Mouse (Mus musculus): ENCODE data around the gene Slc22a3.
A peak's percentile ranks its signal among the peaks of the same experiment; 100 is the strongest.

Gene Slc22a3

DNA sequence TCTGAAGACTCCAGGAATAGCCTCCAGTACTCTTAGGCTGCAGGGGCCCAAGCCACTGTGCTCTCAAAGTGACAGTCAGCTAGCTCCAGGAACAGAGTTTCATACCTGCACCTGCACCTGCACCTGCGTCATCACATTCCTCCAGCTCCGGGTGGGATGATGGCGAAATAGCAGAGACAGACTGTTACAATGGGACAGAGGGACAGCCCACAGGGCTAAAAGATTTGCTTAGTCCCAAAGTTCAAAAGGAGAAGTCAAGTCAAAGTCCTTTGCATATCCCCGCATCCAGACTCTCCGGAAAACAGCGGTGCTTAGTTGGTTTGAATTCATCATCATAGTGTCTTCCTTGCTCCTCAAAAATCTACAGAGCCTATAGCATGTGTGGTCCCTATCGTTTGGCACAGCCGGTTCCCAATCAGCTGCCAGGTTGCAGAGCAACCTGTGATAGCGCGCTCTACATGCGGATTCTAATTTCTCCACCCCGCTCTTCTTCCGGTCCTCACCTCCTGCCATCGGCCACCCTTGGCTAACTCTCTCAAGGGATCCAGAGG is at the start of gene Slc22a3:
Gene Slc22a3 (minus strand): TSS at position 51 of the 551 bp plus-strand sequence.
- no peak for DNase-seq (ENCODE audit: low read depth, low spot score)

DNA sequence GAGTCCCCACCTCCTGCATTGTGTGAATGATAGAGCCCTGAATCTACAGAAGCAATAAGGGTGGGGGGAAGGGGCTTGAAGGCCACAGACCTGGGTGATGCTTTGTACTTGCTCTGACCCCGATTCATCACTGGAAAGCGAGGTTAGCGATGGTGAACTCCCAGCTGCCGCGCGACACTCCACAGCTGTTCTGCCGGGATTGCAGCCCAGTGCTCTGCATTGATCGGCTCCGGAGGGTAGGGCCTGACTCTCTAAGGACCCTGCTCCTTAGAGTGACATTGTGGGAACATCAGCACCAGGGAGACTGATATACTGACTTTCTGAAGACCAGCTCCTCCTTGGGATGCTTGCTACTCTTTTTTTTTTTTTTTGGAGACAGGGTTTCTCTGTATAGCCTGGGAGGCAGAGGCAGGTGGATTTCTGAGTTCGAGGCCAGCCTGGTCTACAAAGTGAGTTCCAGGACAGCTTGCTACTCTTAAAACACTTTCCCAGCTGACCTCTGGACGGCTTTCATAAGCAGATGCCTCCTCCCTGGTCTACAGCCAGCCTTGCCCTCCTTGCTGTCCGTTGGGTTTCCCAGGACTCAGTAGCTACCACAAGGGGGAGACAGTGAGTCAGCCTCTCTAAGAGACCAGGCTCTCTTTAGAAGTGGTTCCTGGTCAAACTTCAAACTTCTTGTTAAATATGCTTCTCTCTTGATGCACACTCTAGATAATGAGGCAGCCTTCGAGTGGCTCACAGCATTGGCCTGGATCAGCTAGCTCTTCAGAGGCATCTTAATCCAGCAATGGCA is 27.0 kb upstream of the Slc22a3 start:
- peak; percentile 55 for DNase-seq (ENCODE audit: low read depth, low spot score)

DNA sequence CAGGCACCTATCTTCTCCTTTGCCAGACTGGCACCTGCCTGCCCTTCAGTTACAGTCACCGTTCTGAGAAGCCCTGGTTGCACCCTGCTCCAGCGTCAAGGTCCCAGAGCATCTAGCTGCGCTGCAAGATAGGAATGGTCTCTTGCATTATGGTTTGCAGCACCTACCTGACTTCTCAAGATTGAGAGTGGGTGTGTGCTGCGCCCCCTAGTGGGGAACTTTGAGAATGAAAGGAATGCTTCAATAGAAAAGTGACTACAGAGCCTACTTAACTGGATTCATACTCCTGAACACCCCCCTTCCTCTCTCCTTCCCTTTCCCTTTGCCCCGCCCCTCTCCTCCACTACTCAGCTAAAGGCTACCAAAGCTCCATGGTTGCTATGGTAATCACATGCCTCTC is 24.6 kb upstream of the Slc22a3 start:
- DNase-seq (ENCODE audit: low read depth, low spot score): peak; percentile 24

DNA sequence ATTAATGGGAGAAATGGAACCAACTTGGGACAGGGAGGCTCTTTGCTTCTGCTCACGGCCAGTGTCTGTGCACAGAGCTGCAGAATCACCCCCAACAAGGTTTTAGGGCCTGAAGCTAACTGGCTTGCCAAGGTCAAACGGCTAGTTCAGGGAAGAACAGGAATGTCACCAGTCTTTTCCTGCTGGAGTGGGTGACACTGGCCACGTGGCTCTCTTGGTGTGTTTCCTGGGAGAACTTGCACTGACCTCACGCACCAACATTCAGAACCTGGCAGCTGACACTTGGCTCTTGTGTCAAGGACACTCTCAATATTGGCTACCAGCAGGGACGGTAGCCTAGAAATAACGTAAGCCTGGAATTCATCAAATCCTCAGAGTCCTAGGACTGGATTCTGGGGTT is 22.6 kb upstream of the Slc22a3 start:
- DNase-seq (ENCODE audit: low read depth, low spot score): no peak

DNA sequence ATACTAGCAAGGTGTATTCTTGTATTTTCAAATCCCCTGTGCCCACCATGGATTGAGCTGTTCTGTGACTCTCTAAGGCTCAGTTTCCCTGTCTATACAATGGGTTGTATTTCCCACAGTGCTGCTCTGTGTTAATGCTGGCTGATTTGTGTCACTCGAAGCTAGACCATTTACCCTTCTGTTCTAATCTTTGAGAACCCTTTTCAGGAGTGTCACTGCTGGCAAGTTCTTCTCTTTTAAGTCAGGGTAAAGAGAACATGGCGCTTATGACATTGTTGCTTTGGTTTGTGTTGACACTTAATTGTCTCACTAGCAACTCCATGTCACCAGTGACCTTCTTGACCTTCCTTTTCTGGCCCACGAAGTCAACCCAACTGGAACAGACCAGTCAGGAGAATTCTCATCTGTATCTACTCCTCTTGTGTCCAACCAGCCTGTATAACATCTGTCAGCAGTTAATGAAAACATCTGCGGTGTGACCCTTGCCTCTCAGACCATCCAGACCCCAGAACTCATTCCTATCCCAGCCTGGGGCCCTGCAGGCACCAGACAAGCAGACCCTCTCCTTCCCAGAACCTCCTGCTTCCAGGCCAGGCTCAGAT is 22.0 kb upstream of the Slc22a3 start:
- no peak for DNase-seq (ENCODE audit: low read depth, low spot score)

DNA sequence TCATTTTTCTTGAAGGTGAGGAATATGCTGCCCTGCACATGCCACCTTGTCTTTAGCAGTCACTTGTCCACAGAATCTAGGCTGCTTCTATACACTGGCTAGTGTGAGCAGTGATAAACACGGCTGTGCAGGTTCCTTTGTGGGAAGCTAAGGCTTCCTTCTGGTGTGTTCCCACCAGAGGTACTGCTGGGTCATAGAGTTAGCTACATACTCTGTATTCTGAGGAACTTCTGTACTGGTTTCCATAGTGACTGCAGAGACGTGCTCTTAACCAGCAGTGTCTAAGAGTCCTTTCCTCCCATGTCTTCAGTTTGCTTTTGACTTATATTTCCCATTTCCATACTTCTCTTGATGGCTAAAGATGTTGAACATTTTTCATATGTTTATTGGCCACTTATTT is 11.6 kb upstream of the Slc22a3 start:
- no peak for DNase-seq (ENCODE audit: low read depth, low spot score)

DNA sequence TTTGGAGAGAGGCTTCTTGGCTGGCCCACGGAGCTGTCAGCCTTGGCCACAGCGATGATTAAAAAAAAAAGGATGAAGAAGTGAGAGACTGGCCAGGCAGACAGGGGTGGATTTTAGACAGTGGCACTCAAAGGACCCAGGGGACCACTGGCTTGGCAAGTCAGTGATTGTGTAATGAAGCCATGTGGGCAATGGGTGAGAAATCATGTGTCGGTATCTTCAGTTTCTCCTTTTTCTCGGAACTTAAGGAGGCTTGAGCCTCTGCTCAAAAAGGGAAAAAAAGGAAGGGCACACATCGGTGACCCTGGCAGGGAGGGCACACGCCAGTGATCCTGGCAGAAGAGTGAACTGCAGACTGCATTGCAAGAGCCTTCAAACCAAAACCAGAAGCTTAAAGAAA is 10.7 kb upstream of the Slc22a3 start:
- DNase-seq (ENCODE audit: low read depth, low spot score): no peak

DNA sequence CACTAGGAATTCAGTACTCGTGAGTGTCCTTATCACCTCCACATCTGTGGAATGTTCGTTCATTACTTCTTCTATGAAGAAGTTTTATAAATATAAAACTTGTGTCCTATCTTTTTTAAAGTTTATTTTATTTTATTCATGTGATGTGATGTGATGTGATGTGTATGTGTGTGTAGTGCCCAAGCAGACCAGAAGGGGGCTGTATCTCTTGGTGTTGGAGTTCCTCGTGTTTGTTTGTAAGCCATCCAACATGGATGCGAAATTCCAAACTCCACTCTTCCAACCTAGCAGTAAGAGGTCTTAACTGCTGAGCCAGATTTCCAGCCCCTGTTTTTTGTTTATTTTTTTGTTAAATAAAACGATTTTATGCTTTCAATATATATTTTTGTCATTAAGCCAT is 6.5 kb upstream of the Slc22a3 start:
- DNase-seq (ENCODE audit: low read depth, low spot score): no peak

DNA sequence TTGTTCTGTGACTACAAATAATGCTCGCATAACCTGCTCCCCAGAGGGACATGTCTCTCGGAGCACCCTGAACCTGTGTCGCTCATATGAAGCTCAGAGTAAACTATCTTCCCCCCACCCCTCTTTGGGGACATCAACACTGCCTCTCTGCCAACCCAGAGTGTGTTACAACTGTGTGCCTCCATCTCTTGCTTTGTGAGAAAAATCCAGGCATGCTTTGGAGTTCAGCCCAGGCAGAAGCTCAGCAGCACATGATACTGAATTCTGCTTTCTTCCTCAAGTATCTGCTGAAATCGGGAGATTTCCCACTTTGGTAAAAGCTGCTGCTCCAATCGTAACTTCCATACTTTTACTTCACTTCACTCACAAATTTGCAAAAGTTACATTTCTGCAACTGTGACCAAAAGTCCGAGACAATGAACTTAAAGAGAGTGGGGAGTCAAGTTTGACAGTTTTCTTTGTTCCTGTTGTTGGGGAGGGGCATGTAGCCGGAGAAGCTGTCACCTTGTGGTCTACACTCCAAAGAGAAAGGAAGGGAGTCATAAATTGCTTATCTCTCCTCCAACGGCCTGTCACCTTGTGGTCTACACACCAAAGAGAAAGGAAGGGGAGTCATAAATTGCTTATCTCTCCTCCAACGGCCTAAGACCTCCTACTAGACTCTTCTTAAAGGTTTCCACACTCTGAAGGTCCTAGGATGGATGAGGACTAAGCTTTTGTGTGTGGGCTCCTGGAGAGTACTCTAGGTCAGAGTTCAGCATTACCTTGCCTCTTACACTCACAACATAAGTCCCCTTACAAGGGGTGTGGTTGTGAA is 5.8 kb upstream of the Slc22a3 start:
- DNase-seq (ENCODE audit: low read depth, low spot score): no peak

DNA sequence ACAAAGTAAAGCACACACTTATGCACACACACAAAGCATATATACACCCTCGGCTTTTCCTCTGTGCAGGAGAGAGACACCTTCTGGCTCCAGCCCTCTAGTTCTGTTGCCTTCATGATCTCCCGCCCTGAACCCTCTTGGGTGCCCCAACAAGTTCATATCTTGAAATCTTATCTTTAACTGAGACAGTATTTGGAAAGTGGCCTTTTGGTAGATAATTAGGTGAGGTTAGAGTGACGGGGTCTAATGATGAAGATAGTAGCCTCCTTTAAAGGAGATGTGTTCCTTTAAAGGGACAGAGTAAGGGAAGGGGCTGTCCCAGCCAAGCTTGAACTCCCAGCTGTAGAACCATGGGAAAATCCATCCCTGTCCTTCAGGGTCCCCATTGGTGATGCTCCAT is 3.7 kb upstream of the Slc22a3 start:
- DNase-seq (ENCODE audit: low read depth, low spot score): no peak

DNA sequence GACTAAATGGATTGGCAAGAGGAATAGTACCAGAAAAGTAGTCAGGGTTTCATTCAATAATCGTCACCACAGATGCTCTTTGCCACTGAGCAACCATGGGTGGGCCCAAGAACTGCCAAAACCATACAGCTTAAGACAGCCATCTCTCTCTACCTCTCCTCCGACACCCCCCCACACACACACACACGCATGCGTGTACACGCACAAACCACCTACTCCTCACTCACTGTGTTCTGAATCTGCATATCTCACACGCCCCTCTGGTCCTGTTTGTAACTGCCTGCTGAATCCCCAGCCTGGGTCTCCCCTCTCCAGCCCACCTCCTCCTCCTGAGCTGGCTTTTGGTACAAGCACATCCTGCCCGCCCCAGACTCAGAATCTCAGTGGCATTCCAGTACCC is 872 bp upstream of the Slc22a3 start:
- no peak for DNase-seq (ENCODE audit: low read depth, low spot score)

DNA sequence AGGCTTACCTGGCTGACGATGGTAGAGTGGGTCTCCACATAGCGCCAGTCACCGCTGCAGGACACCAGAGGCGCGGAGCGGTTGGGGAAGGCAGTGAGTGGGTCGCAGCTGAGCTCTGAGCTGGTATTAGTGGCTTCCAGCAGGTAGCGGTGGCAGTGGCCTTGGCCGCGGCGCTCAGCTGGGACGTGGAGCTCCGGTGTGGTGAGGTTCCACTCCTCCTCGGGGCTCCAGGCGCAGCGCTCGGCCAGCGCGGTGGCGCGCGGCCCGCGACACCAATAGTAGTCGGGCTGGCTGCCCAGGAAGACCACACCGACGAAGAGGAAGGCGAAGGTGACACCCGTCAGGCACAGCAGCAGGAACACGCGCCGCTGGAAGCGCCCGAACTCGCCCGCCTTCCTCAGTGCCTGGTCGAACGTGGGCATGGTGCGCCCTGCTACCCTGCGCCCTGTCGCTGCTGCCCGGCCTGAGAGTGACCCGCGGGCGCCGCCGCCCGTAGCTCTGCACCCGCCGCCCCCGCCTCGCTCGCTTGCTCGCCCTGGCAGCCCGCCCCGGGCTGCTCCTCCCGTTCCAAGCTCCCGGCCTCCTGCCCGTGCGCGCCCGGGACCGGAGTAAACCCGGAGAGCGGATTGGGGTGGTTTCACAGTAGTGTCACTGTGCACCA is 471 bp downstream of the Slc22a3 start:
- no peak for DNase-seq (ENCODE audit: low read depth, low spot score)

DNA sequence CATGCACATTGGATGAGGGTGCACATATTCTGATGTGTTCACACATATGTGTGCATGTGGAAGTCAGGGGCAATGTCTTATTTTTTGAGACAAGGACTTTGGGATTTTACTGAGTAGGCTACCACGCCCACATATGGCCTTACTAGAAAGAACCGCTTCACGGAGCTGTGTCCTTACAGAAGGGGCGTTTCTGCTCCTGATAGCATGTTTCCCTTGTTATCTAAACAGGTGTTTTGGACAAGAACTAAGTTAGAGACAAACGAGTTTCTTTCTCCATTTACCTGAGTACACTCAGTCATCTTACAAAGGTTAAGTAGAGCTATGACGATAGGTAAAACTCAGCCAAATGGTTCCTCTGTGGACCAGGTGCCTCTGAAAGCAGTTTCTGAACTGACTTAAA is 1.8 kb downstream of the Slc22a3 start:
- no peak for DNase-seq (ENCODE audit: low read depth, low spot score)

DNA sequence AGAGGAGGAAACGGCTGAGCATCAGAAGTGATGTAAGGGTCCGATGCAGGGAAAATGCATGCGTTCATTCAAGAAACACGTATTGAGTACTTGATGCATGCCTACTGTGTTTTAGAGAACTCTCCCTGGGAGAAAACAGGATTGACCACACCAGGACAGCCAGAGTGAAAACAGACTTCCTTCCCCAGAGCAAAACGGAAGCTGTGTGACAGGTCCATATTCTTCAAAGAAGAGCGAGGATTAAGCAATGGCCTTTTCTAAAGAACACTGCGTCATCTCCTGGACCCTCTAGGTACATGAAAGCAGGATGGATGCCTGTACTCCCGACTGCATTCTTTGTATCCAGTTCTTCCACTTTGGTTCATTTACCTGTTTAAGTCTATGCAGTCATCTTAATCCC is 8.1 kb downstream of the Slc22a3 start:
- no peak for DNase-seq (ENCODE audit: low read depth, low spot score)

DNA sequence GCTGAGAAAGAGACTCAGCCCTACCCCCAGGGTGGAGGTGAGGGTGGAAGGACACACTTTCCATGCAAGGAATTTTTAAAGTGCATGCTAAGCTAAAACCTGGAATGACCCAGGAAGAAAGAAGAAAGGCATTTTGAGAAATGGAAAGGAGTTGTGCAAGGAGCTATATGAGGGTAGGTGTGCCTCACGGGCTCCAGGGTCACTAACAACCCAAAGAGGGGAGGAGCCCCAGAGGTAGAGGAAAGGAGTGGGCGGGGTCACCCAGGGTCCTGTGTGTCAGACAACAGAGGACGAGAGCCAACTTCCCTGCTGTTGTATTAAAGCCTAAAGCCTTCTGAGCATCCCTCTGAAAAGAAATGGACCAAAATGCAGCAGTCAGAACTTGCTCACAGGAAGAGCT is 11.9 kb downstream of the Slc22a3 start:
- DNase-seq (ENCODE audit: low read depth, low spot score): no peak

DNA sequence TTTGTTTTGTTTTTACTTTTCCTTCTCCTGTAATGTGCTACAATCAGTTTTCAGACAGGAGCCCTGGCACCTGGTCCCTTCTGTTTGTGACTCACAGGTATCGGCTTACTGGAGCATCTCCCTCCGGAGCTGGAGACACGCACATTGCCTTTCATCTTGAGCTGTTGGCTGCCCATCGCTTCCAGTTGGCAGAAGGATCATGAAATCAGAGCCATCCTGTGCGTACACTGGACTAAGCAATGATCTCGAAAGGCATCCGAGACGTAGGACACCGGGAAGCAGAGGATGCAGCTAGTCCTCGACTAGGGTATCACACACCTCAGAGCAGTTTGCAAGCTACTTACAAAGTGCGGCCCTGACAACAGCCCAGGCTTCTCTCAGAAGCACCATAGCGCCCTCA is 15.9 kb downstream of the Slc22a3 start:
- DNase-seq (ENCODE audit: low read depth, low spot score): no peak

DNA sequence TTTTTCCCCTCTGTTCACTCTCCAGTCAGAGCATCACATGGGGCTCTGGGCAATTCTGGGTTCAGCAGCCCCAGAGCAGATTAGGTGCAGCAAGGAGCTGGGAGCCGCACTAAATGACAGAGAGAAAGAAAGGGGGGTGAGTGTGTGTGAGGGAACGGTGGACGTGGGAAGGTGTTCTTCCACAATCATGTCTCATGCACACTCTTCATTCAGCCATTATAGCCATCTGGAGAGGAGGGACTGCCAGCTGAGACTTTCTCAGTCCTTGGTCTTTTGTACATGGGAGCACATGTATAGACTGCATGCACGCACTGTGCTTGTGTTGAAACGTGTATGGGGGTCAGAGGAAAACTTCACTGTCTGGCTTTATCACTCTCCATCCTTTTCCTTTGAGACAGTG is 17.6 kb downstream of the Slc22a3 start:
- DNase-seq (ENCODE audit: low read depth, low spot score): no peak

DNA sequence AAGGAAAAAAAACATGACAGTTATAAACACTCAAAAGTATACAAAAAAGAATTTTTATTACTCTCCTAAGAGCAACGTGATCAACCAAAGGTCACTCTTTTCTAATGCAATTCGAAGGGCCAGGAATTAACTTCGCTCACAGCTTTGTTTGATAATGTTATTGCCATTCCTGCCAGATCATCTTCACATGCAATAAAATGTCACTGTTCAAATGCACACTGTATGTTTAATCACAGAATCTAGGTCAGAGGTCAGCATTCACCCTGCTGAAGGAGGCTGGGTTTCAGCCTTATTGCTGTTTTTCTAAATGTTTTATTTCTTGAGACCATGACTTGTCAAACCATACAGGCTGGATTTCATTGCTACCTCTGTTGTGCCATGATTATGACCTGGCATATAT is 21.8 kb downstream of the Slc22a3 start:
- DNase-seq (ENCODE audit: low read depth, low spot score): no peak

DNA sequence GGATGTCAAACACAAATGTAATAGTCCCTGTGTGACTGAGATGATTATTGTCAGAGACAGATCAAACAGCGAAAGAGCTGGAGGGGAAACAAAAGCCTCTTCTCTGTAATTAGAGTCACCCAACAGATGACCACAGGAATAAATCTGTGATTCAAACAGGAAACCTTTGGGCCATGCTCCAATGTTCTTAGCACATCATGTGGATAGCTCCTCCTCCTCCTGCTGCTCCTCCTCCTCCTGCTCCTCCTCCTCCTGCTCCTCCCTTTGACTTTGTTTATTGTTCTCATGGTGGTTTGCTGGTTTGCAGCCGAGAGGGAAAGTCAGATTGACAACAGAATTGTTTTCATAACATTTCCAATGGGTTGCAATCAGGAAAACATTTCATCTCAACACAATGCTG is 28.1 kb downstream of the Slc22a3 start:
- no peak for DNase-seq (ENCODE audit: low read depth, low spot score)

DNA sequence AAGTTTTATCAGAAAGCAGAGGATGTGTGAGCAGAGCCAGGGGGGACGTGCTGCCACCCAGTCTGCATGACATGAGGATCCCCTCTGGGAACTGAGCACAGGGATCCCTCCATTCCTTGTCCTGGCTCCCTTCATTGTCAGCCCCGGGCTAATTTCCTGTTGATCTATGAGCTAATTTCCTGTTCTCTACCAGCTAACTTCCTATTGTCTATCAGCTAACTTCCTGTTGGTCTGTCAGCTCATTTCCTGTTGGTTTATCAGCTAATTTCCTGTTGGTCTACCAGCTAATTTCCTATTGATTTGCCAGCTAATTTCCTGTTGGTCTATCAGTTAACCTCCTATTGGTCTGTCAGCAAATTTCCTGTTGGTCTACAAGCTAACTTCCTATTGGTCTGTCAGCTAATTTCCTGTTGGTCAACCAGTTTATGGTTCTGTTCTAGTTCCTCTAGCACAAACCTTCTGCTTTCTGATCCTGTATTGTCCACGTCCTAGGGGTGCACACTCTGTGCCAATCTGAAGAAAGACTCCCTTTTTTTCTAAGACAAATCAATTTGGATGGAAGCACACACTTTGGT is 32.9 kb downstream of the Slc22a3 start:
- no peak for DNase-seq (ENCODE audit: low read depth, low spot score)

DNA sequence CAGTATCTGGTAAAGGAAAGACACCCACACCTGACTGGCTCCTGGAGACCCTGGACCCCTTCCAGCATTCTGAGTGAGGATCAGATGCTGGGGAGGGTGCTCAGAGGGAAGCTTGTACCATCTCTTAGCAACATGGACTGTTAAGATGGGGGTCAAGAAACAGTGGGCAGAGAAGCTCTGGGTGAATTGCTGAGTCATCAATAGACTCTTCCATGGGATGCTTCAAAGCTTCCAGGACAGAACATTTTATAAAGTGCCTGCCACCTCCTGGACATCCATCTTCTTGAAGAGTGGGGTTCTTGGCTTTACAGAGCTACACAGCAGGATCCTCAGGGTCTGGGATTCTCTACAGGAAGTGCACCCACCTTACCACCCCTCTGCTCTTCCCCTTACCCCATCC is 35.0 kb downstream of the Slc22a3 start:
- DNase-seq (ENCODE audit: low read depth, low spot score): no peak

DNA sequence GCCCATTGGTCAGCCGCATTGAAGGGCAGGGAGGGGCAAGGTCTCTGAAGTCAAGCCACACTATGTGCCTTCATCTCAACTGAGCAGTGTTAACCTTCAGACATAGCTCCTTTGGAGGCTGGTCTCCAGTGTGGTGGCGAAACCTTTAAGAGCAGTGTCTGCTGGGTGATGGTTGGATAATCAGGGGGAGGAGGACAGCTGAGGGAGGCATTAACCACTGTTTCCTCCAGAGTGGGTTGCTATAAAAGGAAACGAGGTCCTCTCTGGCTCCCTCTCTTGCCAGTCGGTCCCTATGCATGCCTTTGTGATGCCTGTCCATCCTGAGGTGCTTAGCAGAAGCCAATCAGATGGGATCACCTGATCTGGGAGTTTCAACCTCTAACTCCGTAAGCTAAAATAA is 38.8 kb downstream of the Slc22a3 start:
- DNase-seq (ENCODE audit: low read depth, low spot score): no peak

Measured in retina, postnatal 7 days (tissue).